Mouse (Mus musculus) MEL (cell line): ENCODE measurements around the gene Veph1.

Source experiments
- CTCF ChIP-seq, 3 experiments: IDR thresholded peaks in 2 of 3; conservative IDR thresholded peaks in 1 of 3; 2 replicates each; pipeline ENCODE4 v1.5.1; 2011 to 2012; ENCODE audit warnings: low read length in 3 of 3, low read depth in 2 of 3, mild to moderate bottlenecking in 2 of 3, improper control_type of control experiment in 1 of 3, inconsistent platforms in 1 of 3, mixed read lengths in 1 of 3, moderate library complexity in 1 of 3; ENCODE audit not compliant: control insufficient read depth in 1 of 3, insufficient read depth in 1 of 3, poor library complexity in 1 of 3, severe bottlenecking in 1 of 3
- GATA1 ChIP-seq: IDR thresholded peaks from 2 replicates; pipeline ENCODE4 v1.6.1; 2011; ENCODE audit warnings: low read depth, low read length, improper control_type of control experiment
- POLR2A ChIP-seq, 2 experiments: IDR thresholded peaks; 2 replicates each; pipeline ENCODE4 v1.6.1; 2011 to 2012; ENCODE audit warnings: low read length in 2 of 2, mild to moderate bottlenecking in 2 of 2, control low read depth in 1 of 2, improper control_type of control experiment in 1 of 2, low read depth in 1 of 2, moderate library complexity in 1 of 2; ENCODE audit not compliant: control insufficient read depth in 1 of 2, insufficient read depth in 1 of 2, poor library complexity in 1 of 2
- POLR2AphosphoS2 ChIP-seq: IDR thresholded peaks from 2 replicates; pipeline ENCODE4 v1.6.1; 2011; ENCODE audit warnings: low read length, improper control_type of control experiment
- SIN3A ChIP-seq: IDR thresholded peaks from 2 replicates; pipeline ENCODE4 v1.6.1; 2012; ENCODE audit warnings: low read length, improper control_type of control experiment, inconsistent platforms

DNA sequence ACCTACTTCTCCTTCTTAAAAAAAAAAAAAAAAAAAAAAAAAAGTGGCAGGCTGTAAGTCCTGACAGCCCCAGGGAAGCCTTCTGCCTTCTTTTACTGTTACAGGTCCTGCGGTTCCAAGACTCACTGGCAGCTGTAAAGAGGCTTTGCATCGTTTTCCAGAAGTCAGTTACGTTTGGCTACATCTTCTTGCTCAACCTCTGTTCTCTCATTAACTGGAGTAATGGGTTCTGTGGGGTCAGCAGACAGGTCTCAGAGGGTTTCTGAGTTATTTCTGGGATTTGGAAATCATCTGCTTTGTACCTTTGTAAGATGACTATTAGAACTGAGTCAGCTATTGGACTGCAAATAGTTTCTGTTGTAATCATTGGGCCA is 215.3 kb downstream of the Veph1 start:
- no peak for TF ChIP-seq SIN3A
- TF ChIP-seq CTCF (IDR thresholded peaks at IDR 0.05 in 2 of 3, conservative IDR thresholded peaks at IDR 0.05 in 1 of 3; ENCODE audit: control insufficient read depth in 1 of 3, insufficient read depth in 1 of 3, low read depth in 2 of 3, low read length in 3 of 3, poor library complexity in 1 of 3, severe bottlenecking in 1 of 3) = no peak
- no peak for TF ChIP-seq POLR2A (IDR thresholded peaks at IDR 0.05; ENCODE audit: control insufficient read depth in 1 of 2, insufficient read depth in 1 of 2, low read depth in 1 of 2, low read length in 2 of 2, poor library complexity in 1 of 2)
- TF ChIP-seq GATA1 = no peak
- TF ChIP-seq POLR2AphosphoS2 = no peak
